Mouse (Mus musculus): ENCODE measurements around the gene Dcaf15.

- TF ChIP-seq POLR2A (IDR thresholded peaks at IDR 0.05; ENCODE audit: insufficient read depth, low read depth, low read length) = no peak
- TF ChIP-seq EP300 (IDR thresholded peaks at IDR 0.05; ENCODE audit: insufficient read depth, low read depth, low read length) = no peak
- TF ChIP-seq CTCF (IDR thresholded peaks at IDR 0.05) = no peak
These were observed 22.2 kb upstream of the Dcaf15 start for GRCm38 (mm10) chr8:84126742-84127141.
